Mouse (Mus musculus) adrenal gland, postnatal 10 days (tissue): ENCODE data around the gene Csnk2a2. TPM values are rescaled to one million over a fixed set of nuclear protein-coding genes. Genes with fewer than 3 reads are reported as not detected.

ENCODE experiments used
- DNase-seq: peaks from one replicate; pipeline ENCODE4 v3.0.0; 2021; ENCODE audit warnings: mixed read lengths
- total RNA-seq, 2 experiments: library from RNA; stranded (reverse); gene quantifications; 2 replicates each; pipeline ENCODE4 v1.2.3; 2021

The Csnk2a2 gene
- total RNA-seq, 2 experiments from 2014 or later: 68.8 to 70.0 TPM

- DNase-seq: no peak
Measured at GRCm38 (mm10) chr8:95424682-95425081, 65.2 kb downstream of the Csnk2a2 start.

GRCm38 (mm10) chr8:95422193-95422810 is 67.5 kb downstream of the Csnk2a2 start:
- no peak for DNase-seq

GRCm38 (mm10) chr8:95411309-95411972 is 78.4 kb downstream of the Csnk2a2 start:
- DNase-seq: peak; percentile 38

GRCm38 (mm10) chr8:95409518-95409917 is 80.3 kb downstream of the Csnk2a2 start:
- DNase-seq: no peak

- DNase-seq: no peak
Measured at GRCm38 (mm10) chr8:95401091-95401490, 88.7 kb downstream of the Csnk2a2 start.

- DNase-seq: no peak
Measured at GRCm38 (mm10) chr8:95399131-95399530, 90.7 kb downstream of the Csnk2a2 start.

GRCm38 (mm10) chr8:95397201-95397600 is 92.6 kb downstream of the Csnk2a2 start:
- DNase-seq: no peak

GRCm38 (mm10) chr8:95396752-95397151 is 93.1 kb downstream of the Csnk2a2 start:
- no peak for DNase-seq

Other genes starting within 250 kb of the Csnk2a2 start
- gene Cngb1, start 183.5 kb downstream of the Csnk2a2 start, total RNA-seq: 1 to 10 TPM in 1 of 2 experiments, under 1 TPM in 1; 0.60 to 1.5 TPM
- not detected for gene Tepp, start 179.5 kb downstream of the Csnk2a2 start, total RNA-seq
- gene Zfp319, start 158.1 kb downstream of the Csnk2a2 start, total RNA-seq: 10 to 100 TPM; 10.5 to 11.3 TPM
- 10 to 100 TPM; 18.5 to 20.5 TPM for gene Usb1, start 157.8 kb downstream of the Csnk2a2 start, total RNA-seq
- 10 to 100 TPM; 23.0 to 32.7 TPM for gene Mmp15, start 137.8 kb downstream of the Csnk2a2 start, total RNA-seq
- 10 to 100 TPM; 48.4 to 57.7 TPM for gene Cfap20, start 55.2 kb downstream of the Csnk2a2 start, total RNA-seq
- gene Ccdc113, start 44.0 kb upstream of the Csnk2a2 start, total RNA-seq: 1 to 10 TPM in 1 of 2 experiments, under 1 TPM in 1; 0.76 to 1.2 TPM
- gene Prss54, start 86.3 kb upstream of the Csnk2a2 start, total RNA-seq: not detected
- gene Gins3, start 143.4 kb upstream of the Csnk2a2 start, total RNA-seq: 1 to 10 TPM; 3.8 to 5.1 TPM
- gene Ndrg4, start 186.9 kb upstream of the Csnk2a2 start, total RNA-seq: 10 to 100 TPM; 23.4 to 46.3 TPM
- 10 to 100 TPM; 19.1 to 23.2 TPM for gene Setd6, start 225.8 kb upstream of the Csnk2a2 start, total RNA-seq